Mouse (Mus musculus) neutrophil, adult 5-6 weeks (primary cell): Measurements from ENCODE around the gene Rbbp4. TPM values are rescaled to one million over a fixed set of nuclear protein-coding genes. Genes with fewer than 3 reads are reported as not detected.

Source experiments
- ATAC-seq: fragments of 151-379, 151-347 bp; 2 replicates; pipeline ENCODE4 v1.8.0; 2017; ENCODE audit warnings: mild to moderate bottlenecking, moderate TSS enrichment; ENCODE audit not compliant: insufficient number of reproducible peaks, poor library complexity, low FRiP score, severe bottlenecking; ENCODE audit errors: extremely low read depth
- total RNA-seq: library from RNA; stranded (forward); fragments of 200-1000 nt; gene quantifications from 2 replicates; pipeline ENCODE4 v1.2.3, GENCODE M21; 2017

Gene Rbbp4
- 61.8 and 63.2 TPM in 2 replicates for total RNA-seq

DNA sequence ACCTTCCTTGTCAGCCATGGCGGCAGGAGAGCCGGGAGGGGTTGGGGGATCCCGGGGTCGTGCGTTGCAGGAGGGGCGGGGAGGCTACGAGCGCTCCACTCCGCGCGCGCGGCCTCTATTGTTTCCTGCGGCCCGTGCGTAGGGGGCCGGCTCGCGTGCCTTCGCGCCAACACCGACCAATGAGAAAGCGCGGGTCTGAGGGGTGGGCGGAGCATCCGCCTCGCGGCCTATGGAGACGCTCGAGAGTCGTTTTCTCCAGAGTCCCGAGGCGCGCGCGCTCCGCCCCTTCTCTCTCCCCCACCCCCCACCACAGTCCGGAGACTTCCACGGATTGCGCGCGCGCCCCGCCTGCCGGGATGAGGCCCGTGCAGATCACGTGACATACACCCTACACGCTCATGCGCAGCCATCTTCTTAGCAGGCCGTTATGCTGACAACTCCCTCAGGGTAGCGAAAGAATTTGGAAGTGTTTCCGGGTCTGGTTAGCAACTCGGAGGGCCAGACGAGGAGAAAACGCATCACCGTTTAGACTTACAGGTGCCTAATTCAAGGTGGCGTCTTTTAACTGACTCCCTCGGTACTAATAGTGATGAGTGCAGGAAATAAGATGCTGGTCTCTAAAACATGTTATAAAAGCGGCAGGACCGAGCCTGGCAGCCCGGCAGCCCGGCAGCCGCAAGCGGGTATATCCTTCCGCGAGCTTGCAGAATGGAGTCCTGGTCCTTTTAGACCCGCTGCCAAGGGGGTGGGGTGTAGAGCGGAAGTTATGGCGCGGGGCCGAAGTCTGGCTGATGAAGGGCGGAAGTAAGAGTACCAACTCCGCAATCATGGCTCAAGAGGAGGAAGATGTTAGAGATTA, at the start of gene Rbbp4, which contains the start of gene Zbtb8os:
TSS of gene Rbbp4 (minus strand) at position 155 of the 859 bp plus-strand sequence.
TSS of gene Zbtb8os (plus strand) at position 480 of the 859 bp plus-strand sequence.
- ATAC-seq: peak; percentile 90

DNA sequence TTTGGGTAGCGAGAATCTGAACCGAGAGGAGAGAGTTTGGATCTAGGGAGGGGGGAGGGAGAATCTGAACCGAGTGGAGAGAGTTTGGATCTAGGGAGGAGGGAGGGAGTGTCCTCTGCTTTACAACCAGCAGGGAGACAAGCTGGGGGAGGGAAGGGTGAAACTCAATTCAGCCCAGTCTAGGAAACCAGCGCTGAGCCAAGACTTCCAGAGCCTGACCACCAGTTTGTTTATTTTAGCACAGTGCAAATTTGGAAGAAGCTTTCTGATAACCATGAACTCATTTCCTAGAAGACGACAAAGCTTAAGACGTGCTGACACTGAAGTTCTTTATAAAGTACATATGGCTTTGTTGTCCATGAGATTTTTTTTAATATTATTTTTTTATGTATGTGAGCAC, 49.3 kb upstream of the Rbbp4 start:
- no peak for ATAC-seq

DNA sequence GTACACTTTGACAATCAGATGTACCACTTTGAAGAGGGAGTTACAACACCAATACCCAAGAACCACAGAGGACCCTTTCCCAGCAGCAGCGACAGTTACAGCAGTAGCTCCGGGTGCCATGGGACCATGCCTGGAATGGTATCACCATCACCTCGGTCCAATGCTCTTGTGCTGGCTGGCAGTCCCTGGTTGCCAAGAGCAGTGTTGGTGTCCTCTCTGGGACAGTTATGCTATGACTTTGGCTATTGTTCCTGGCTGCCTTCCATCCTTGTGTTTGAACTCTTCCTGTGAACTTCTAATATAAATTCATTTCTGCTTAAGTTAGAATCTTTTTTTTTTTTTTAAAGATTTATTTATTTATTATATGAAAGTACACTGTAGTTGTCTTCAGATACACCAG, 48.4 kb upstream of the Rbbp4 start:
- no peak for ATAC-seq

GRCm38 (mm10) chr4:129382488-129382887, 47.3 kb upstream of the Rbbp4 start:
- ATAC-seq: no peak

- no peak for ATAC-seq
Measured at GRCm38 (mm10) chr4:129382029-129382428, 46.9 kb upstream of the Rbbp4 start.

DNA sequence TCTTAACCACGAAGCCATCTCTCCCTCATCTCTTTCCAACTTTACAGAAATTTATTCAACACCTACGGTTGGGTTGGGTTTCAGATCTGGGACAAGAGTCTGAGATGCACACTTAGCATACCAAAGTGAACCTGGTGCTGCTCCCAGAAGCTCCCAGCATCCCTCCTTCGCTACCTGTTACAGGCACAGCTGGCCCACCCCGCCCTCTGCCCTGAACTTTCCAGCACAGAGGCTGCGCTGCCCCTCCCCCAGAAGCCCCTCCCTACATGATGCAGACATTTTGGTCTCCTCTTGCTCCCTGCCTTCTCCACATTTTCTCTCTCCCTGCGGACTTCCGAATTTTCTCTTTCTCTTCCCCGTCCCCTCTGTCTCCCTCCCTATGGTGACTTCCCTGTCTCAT, 46.0 kb upstream of the Rbbp4 start:
- ATAC-seq: no peak

- no peak for ATAC-seq
Measured at GRCm38 (mm10) chr4:129379805-129380204, 44.6 kb upstream of the Rbbp4 start.

GRCm38 (mm10) chr4:129377601-129378390, 42.6 kb upstream of the Rbbp4 start, which contains the start of gene Zbtb8a:
Gene Zbtb8a, minus strand, starts transcription at chr4:129378116.
- no peak for ATAC-seq

GRCm38 (mm10) chr4:129376961-129377545, 41.9 kb upstream of the Rbbp4 start:
- peak; percentile 23; the same call in 1 of the 2 replicates for ATAC-seq

GRCm38 (mm10) chr4:129375821-129376220, 40.7 kb upstream of the Rbbp4 start:
- ATAC-seq: no peak

DNA sequence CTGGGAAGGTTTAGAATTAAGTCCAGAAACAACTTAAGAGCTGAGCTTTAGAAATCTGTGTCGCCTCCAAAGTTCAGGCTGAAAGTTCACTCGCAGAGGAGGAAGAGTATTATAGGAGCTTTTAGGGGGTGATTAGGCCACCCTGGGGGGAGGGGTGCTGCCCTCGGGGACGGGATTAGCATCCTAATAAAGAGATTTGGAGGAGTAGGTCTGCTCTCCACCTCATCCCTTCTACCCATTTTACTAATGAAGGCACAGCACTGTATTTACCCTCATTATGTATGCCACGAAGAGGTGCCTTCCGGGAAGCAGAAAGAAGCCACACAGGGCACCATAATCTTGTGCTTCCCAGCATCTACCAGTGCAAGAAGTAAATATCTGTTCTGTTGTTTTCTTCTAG, 39.8 kb upstream of the Rbbp4 start:
- ATAC-seq: no peak

GRCm38 (mm10) chr4:129374219-129374755, 39.1 kb upstream of the Rbbp4 start:
- ATAC-seq: no peak

GRCm38 (mm10) chr4:129373202-129373976, 38.2 kb upstream of the Rbbp4 start:
- 0 out of 2 replicates have a peak, but pooled peaks have one; percentile 15 for ATAC-seq

GRCm38 (mm10) chr4:129371391-129371790, 36.2 kb upstream of the Rbbp4 start:
- ATAC-seq: no peak

DNA sequence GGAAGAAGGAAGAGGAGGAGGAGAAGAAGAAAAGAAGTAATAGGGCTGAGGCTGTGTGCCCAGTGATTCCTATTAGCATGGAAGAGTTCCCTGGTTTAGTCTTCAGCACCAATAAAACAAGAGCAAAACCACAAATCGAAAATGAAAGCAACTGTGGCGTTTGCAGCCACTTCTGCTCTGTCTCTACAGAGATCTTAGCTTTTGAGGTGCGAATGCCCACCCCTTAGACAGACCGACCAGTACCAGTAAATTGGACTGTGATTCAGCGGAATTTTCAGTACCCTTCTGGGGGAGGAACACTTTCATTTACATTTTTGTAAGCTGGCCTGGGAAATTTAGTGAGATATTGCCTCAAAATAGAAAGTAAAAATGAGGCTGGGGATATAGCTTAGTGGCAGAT, 30.1 kb upstream of the Rbbp4 start:
- peak; percentile 67; the same call in 1 of the 2 replicates for ATAC-seq

DNA sequence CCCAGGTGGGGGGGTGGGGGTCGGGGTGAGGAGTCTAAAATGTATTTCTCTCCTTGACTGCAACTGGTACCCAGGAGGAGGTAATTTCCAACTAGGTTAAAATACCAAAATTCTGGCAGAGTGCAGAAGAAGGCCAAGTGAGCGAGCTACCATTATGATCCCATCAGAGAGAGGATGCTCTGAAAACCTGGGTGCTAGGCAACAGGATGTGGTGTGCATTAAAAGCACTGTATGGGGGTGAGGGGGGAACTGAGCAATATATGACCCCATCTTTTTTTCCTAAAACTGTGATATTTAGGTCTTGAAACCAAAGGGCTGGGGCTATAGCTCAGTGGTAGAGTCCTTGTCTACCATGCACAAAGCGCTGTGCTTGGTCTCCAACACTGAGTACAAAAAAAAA, 29.2 kb upstream of the Rbbp4 start:
- no peak for ATAC-seq

- ATAC-seq: no peak
Measured at GRCm38 (mm10) chr4:129363463-129363862, 28.3 kb upstream of the Rbbp4 start.

- no peak for ATAC-seq
Measured at GRCm38 (mm10) chr4:129362771-129363170, 27.6 kb upstream of the Rbbp4 start.
